In the genomic region with DNA sequence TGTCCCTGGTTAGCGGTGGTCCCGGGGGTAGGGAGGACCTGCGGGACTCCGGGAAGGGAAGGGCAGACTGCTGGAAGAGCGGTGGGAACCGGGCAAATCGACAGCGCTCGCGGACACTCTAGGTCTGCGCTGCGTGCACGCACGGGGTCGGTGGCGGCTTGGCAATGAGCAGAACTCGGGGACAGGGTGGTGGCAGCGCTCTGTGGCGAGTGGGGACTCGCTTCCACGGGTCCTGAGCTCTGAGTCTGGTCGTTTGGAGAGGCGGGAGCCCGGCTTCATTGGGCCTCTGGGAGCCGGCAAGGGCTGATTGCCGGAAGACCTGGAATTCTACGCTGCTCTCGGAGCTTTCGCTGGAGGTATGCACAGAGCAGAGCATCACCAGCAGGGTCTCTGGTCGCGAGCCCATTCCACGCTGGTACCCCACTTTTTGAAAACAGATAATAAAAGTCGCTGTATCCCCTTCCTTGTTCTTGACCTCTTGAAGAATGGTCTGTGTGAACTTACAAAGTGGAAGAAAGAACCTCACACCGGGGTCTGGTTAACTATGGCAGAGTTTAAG, we compare ENCODE assay signal across 8 mouse cellular contexts. TPM values are rescaled to one million over a fixed set of nuclear protein-coding genes. Genes with fewer than 3 reads are reported as not detected.
A peak's percentile ranks its signal among the peaks of the same experiment; 100 is the strongest.
DNase-seq lines count a peak whose midpoint lies in the region; ATAC-seq and TF ChIP-seq lines count a peak whose summit lies in the region.

No protein-coding gene starts in this region.

- peaks cover 95% of the 10 kb centered on the region for H3K27me3 ChIP-seq in lung, embryonic 14.5 days (ENCODE audit: insufficient read depth, low read length)
- peaks cover 100% of the 10 kb centered on the region for H3K27me3 ChIP-seq in limb, embryonic 10.5 days (ENCODE audit: low read depth, poor library complexity, severe bottlenecking)

- no peaks in the 10 kb centered on the region for H3K36me3 ChIP-seq in lung, embryonic 14.5 days (ENCODE audit: insufficient read depth)
- no peaks in the 10 kb centered on the region for H3K36me3 ChIP-seq in limb, embryonic 10.5 days

- H3K27ac ChIP-seq in lung, embryonic 14.5 days (ENCODE audit: low read depth) = no peak overlapping the region
- no peak overlapping the region for H3K27ac ChIP-seq in embryonic fibroblast, embryonic 13.5 days (ENCODE audit: insufficient read depth, low read length)
- no peak overlapping the region for H3K27ac ChIP-seq in limb, embryonic 10.5 days

- no peak for TF ChIP-seq POLR2A in embryonic fibroblast, embryonic 13.5 days (IDR thresholded peaks at IDR 0.05; ENCODE audit: low read depth, low read length)

- no peak overlapping the region for H3K9ac ChIP-seq in lung, embryonic 14.5 days

- H3K4me1 ChIP-seq in lung, embryonic 14.5 days (ENCODE audit: insufficient read depth) = no peaks in the 10 kb centered on the region
- no peaks in the 10 kb centered on the region for H3K4me1 ChIP-seq in embryonic fibroblast, embryonic 13.5 days (ENCODE audit: control insufficient read depth, insufficient read depth, low read length)
- H3K4me1 ChIP-seq in limb, embryonic 10.5 days = peaks cover 35% of the 10 kb centered on the region

- TF ChIP-seq CTCF in lung, embryonic 14.5 days (IDR thresholded peaks at IDR 0.05; ENCODE audit: low read depth) = no peak
- no peak for TF ChIP-seq CTCF in embryonic fibroblast, embryonic 13.5 days (IDR thresholded peaks at IDR 0.05; ENCODE audit: borderline replicate concordance, insufficient read depth, low read length)

- DNase-seq in lung, embryonic 14.5 days = peak; percentile 33
- no peak for DNase-seq in lung, postnatal 36 days
- DNase-seq in limb, embryonic 10.5 days (ENCODE audit: low spot score) = peak; percentile 67
- peak; percentile 45 for DNase-seq in retina, embryonic 14.5 days (ENCODE audit: low spot score)
- DNase-seq in testis, postnatal 14 days (ENCODE audit: low spot score) = no peak
- DNase-seq in layer of hippocampus, adult 11-12 months (ENCODE audit: low spot score) = no peak
- DNase-seq in cerebellum, postnatal 36 days = no peak

- no peaks in the 10 kb centered on the region for H3K9me3 ChIP-seq in lung, embryonic 14.5 days (ENCODE audit: low read depth, low read length)
- H3K9me3 ChIP-seq in limb, embryonic 10.5 days (replicated peaks) = no peaks in the 10 kb centered on the region

- no peak for ATAC-seq in lung, embryonic 14.5 days (ENCODE audit: insufficient read depth)

- H3K4me3 ChIP-seq in lung, embryonic 14.5 days (ENCODE audit: low read depth, low read length) = peak overlapping the region; percentile 27
- peak overlapping the region; percentile 14; the same call in 1 of the 2 replicates for H3K4me3 ChIP-seq in embryonic fibroblast, embryonic 13.5 days (ENCODE audit: insufficient read depth, low read length)
- H3K4me3 ChIP-seq in limb, embryonic 10.5 days = peak overlapping the region; percentile 34

- H3K4me2 ChIP-seq in lung, embryonic 14.5 days = peak overlapping the region; percentile 47

- 1% methylated on average over 34 of the region's 34 CpGs for WGBS in lung, embryonic 14.5 days
- WGBS in limb, embryonic 10.5 days = under 1% methylated on average over 34 of the region's 34 CpGs

RNA-seq across cellular contexts. Expression of gene Barx1, which starts 6.3 kb away (rescaled TPM):
- 0.35 and 0.86 TPM in 2 replicates for polyA plus RNA-seq in lung, embryonic 14.5 days (2014; fragmentation: Nextera tagmentation; extraction: Ambion mirVana)
- polyA plus RNA-seq in embryonic fibroblast, embryonic 13.5 days (2011; ENCODE audit: insufficient read length, low read depth, missing spikeins) = 0.94 and 4.7 TPM in 2 replicates
- polyA plus RNA-seq in limb, embryonic 10.5 days (2016; fragmentation: Nextera tagmentation; extraction: Ambion mirVana) = 0.16 and 4.1 TPM in 2 replicates

RNA-seq across cellular contexts. Expression of gene Ptpdc1, which starts 43.6 kb away (rescaled TPM):
- polyA plus RNA-seq in lung, embryonic 14.5 days (2014; fragmentation: Nextera tagmentation; extraction: Ambion mirVana) = 13.7 and 14.8 TPM in 2 replicates
- 15.4 and 15.7 TPM in 2 replicates for polyA plus RNA-seq in embryonic fibroblast, embryonic 13.5 days (2011; ENCODE audit: insufficient read length, low read depth, missing spikeins)
- 6.0 and 10.9 TPM in 2 replicates for polyA plus RNA-seq in limb, embryonic 10.5 days (2016; fragmentation: Nextera tagmentation; extraction: Ambion mirVana)

Comparison
In these comparisons a context has a peak if more than half of its experiments do, and no peak if none do; other contexts are left out.
1. DNase-seq: peak in lung, embryonic 14.5 days (single experiment), limb, embryonic 10.5 days (single experiment) and retina, embryonic 14.5 days (single experiment); none in lung, postnatal 36 days (single experiment), testis, postnatal 14 days (single experiment), layer of hippocampus, adult 11-12 months (single experiment) and cerebellum, postnatal 36 days (0 of 2).
2. Peak in every context shown above with its lines, with median percentiles within 50 percentile points of each other: H3K4me3 ChIP-seq.